Mouse (Mus musculus): Measurements from ENCODE around the gene Kcnh1. TPM values are rescaled to one million over a fixed set of nuclear protein-coding genes. Genes with fewer than 3 reads are reported as not detected.

The Kcnh1 gene
- total RNA-seq, 2 experiments from 2014 or later: 71.9 to 76.4 TPM

- Histone ChIP-seq H3K27ac (peak overlapping the region; percentile 84), H3K4me3 (no peak overlapping the region)
- intact Hi-C loops (cut with DNase I): loop anchor here (5.0 kb wide), 2 partner anchors 144 to 151 kb away; partner anchors contain the start of gene Kcnh1
- DNase-seq (ENCODE audit: extremely low spot score in 1 of 2, low spot score in 2 of 2): peak; percentile 37 to 48
- TF ChIP-seq CTCF (IDR thresholded peaks at IDR 0.05): no peak
Observed at GRCm38 (mm10) chr1:192336029-192336428, 145.5 kb downstream of the Kcnh1 start.

GRCm38 (mm10) chr1:192339361-192340077 lies 148.9 kb downstream of the Kcnh1 start:
- H3K4me3 ChIP-seq: no peak overlapping the region
- DNase-seq (ENCODE audit: extremely low spot score in 1 of 2, low spot score in 2 of 2): peak in 1 of 2 experiments; percentile 28
- H3K27ac ChIP-seq: peak overlapping the region; percentile 82
- no peak for TF ChIP-seq CTCF (IDR thresholded peaks at IDR 0.05)
- intact Hi-C loops (cut with DNase I): loop anchor here (5.0 kb wide), 3 partner anchors 72 to 148 kb away; partner anchors contain the start of gene Kcnh1

GRCm38 (mm10) chr1:192341774-192342173 lies 151.2 kb downstream of the Kcnh1 start:
- intact Hi-C loops (cut with DNase I): loop anchor here (5.0 kb wide), 1 partner anchor 74 kb away; no protein-coding TSS in a partner anchor
- no peak for DNase-seq (ENCODE audit: extremely low spot score in 1 of 2, low spot score in 2 of 2)
- H3K4me3 ChIP-seq: no peak overlapping the region
- no peak for TF ChIP-seq CTCF (IDR thresholded peaks at IDR 0.05)
- H3K27ac ChIP-seq: peak overlapping the region; percentile 82

- DNase-seq (ENCODE audit: extremely low spot score in 1 of 2, low spot score in 2 of 2): no peak
- no peak overlapping the region for H3K4me3 ChIP-seq
- intact Hi-C loops (cut with DNase I): loop anchor here (5.0 kb wide), 1 partner anchor 77 kb away; no protein-coding TSS in a partner anchor
- no peak overlapping the region; the same call in 1 of the 2 replicates for H3K27ac ChIP-seq
- TF ChIP-seq CTCF (IDR thresholded peaks at IDR 0.05): no peak
Observed at GRCm38 (mm10) chr1:192343996-192344395, 153.4 kb downstream of the Kcnh1 start.

- intact Hi-C loops (cut with DNase I): no loop called here
- no peak overlapping the region for H3K4me3 ChIP-seq
- no peak for TF ChIP-seq CTCF (IDR thresholded peaks at IDR 0.05)
- no peak for DNase-seq (ENCODE audit: extremely low spot score in 1 of 2, low spot score in 2 of 2)
- H3K27ac ChIP-seq: peak overlapping the region; percentile 77; the same call in 1 of the 2 replicates
Observed at GRCm38 (mm10) chr1:192347327-192347726, 156.8 kb downstream of the Kcnh1 start.

- intact Hi-C loops (cut with DNase I): no loop called here
- H3K4me3 ChIP-seq: no peak overlapping the region
- no peak for DNase-seq (ENCODE audit: extremely low spot score in 1 of 2, low spot score in 2 of 2)
- no peak overlapping the region for H3K27ac ChIP-seq
- TF ChIP-seq CTCF (IDR thresholded peaks at IDR 0.05): no peak
Observed at GRCm38 (mm10) chr1:192356231-192356630, 165.7 kb downstream of the Kcnh1 start.

GRCm38 (mm10) chr1:192359212-192359611 lies 168.6 kb downstream of the Kcnh1 start:
- TF ChIP-seq CTCF (IDR thresholded peaks at IDR 0.05): no peak
- DNase-seq (ENCODE audit: extremely low spot score in 1 of 2, low spot score in 2 of 2): no peak
- intact Hi-C loops (cut with DNase I): no loop called here
- Histone ChIP-seq H3K27ac (peak overlapping the region; percentile 80), H3K4me3 (no peak overlapping the region)

GRCm38 (mm10) chr1:192368336-192368735 lies 177.8 kb downstream of the Kcnh1 start:
- peak; percentile 49 to 53 for DNase-seq (ENCODE audit: extremely low spot score in 1 of 2, low spot score in 2 of 2)
- intact Hi-C loops (cut with DNase I): loop anchor here (2.0 to 5.0 kb wide), 3 partner anchors 52 to 176 kb away; partner anchors contain the start of gene Kcnh1
- Histone ChIP-seq H3K4me3 (no peak overlapping the region), H3K27ac (peak overlapping the region; percentile 70; the same call in 1 of the 2 replicates)
- no peak; the same call in 1 of the 2 replicates for TF ChIP-seq CTCF (IDR thresholded peaks at IDR 0.05)

GRCm38 (mm10) chr1:192371943-192372614 lies 181.5 kb downstream of the Kcnh1 start:
- H3K27ac ChIP-seq: no peak overlapping the region
- intact Hi-C loops (cut with DNase I): no loop called here
- no peak for TF ChIP-seq CTCF (IDR thresholded peaks at IDR 0.05)
- DNase-seq (ENCODE audit: extremely low spot score in 1 of 2, low spot score in 2 of 2): no peak
- no peak overlapping the region for H3K4me3 ChIP-seq

- DNase-seq (ENCODE audit: extremely low spot score in 1 of 2, low spot score in 2 of 2): no peak
- Histone ChIP-seq H3K4me3 (no peak overlapping the region), H3K27ac (no peak overlapping the region)
- no peak for TF ChIP-seq CTCF (IDR thresholded peaks at IDR 0.05)
- intact Hi-C loops (cut with DNase I): no loop called here
Observed at GRCm38 (mm10) chr1:192378546-192379075, 188.0 kb downstream of the Kcnh1 start.

GRCm38 (mm10) chr1:192380596-192381041 lies 190.0 kb downstream of the Kcnh1 start:
- intact Hi-C loops (cut with DNase I): no loop called here
- no peak for DNase-seq (ENCODE audit: extremely low spot score in 1 of 2, low spot score in 2 of 2)
- no peak for TF ChIP-seq CTCF (IDR thresholded peaks at IDR 0.05)
- peak overlapping the region; percentile 36; the same call in 1 of the 2 replicates for H3K27ac ChIP-seq
- no peak overlapping the region for H3K4me3 ChIP-seq

GRCm38 (mm10) chr1:192387624-192388023 lies 197.1 kb downstream of the Kcnh1 start:
- DNase-seq (ENCODE audit: extremely low spot score in 1 of 2, low spot score in 2 of 2): no peak
- Histone ChIP-seq H3K4me3 (no peak overlapping the region), H3K27ac (no peak overlapping the region)
- TF ChIP-seq CTCF (IDR thresholded peaks at IDR 0.05): no peak
- intact Hi-C loops (cut with DNase I): no loop called here
